Mouse (Mus musculus) forebrain, embryonic 13.5 days (tissue): ENCODE data around the gene Sfmbt2. TPM values are rescaled to one million over a fixed set of nuclear protein-coding genes. Genes with fewer than 3 reads are reported as not detected.

Experiments used
- ATAC-seq: fragments of 200-750 bp; cut with Nextera tagmentation; 2 replicates; pipeline ENCODE4 v1.8.0; 2017
- H3K27ac ChIP-seq: fragments of 300-500 bp; sonication (generic); 2 replicates; pipeline ENCODE4 v1.5.1; 2015; ENCODE audit warnings: inconsistent platforms, mild to moderate bottlenecking, moderate library complexity
- H3K27me3 ChIP-seq: fragments of 300-500 bp; sonication (generic); 2 replicates; pipeline ENCODE4 v1.6.1; 2015; ENCODE audit warnings: mild to moderate bottlenecking, inconsistent platforms
- H3K36me3 ChIP-seq: fragments of 300-500 bp; sonication (generic); 2 replicates; pipeline ENCODE4 v1.6.1; 2015; ENCODE audit warnings: mild to moderate bottlenecking, inconsistent platforms; ENCODE audit not compliant: poor library complexity, severe bottlenecking
- H3K4me1 ChIP-seq: fragments of 300-500 bp; sonication (generic); 2 replicates; pipeline ENCODE4 v1.6.1; 2015; ENCODE audit warnings: inconsistent platforms
- H3K4me2 ChIP-seq: fragments of 300-500 bp; sonication (generic); 2 replicates; pipeline ENCODE4 v1.6.1; 2015; ENCODE audit warnings: inconsistent platforms, mild to moderate bottlenecking, moderate library complexity
- H3K4me3 ChIP-seq: fragments of 300-500 bp; sonication (generic); 2 replicates; pipeline ENCODE4 v1.5.1; 2015; ENCODE audit warnings: mild to moderate bottlenecking, inconsistent platforms
- H3K9ac ChIP-seq: fragments of 300-500 bp; sonication (generic); 2 replicates; pipeline ENCODE4 v1.6.1; 2015; ENCODE audit warnings: mild to moderate bottlenecking, inconsistent platforms
- H3K9me3 ChIP-seq: fragments of 300-500 bp; sonication (generic); replicated peaks from 2 replicates; pipeline ENCODE4 v1.6.1; 2016; ENCODE audit warnings: inconsistent platforms
- WGBS: fragments of 180-500 bp; shearing (Covaris S2); methylation state at CpG from one replicate; pipeline ENCODE4 v1.1.7; 2015; 5-methylcytosine and 5-hydroxymethylcytosine counted together
- polyA plus RNA-seq: library from polyadenylated mRNA; unstranded; fragments of >200 nt; fragmentation: Nextera tagmentation; extraction: Ambion mirVana; gene quantifications from 2 replicates; pipeline ENCODE4 v1.2.1, GENCODE M21; 2015

Sfmbt2 gene
- polyA plus RNA-seq, 1 experiment from 2014 or later: 1.8 TPM

DNA sequence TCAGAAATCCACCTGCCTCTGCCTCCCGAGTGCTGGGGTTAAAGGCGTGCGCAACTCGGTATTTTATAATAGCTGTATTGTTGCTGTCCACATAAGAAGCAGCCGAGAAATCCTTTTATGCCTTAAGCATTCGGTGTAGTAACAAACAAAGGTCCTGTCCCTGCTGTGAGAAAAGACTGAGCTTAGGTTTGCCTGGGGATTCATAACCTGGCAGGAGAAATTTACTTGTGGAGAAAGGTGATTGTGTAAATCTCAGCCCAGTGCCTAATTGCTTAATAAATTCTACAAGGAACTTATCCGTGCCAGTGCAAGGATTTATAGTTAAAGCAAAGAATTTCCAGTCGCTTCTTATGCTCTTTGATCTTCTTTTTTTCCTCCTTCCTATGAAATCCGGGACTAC lies 71.5 kb downstream of the Sfmbt2 start:
- Histone ChIP-seq H3K36me3 (no peaks in the 10 kb centered on the region), H3K27me3 (no peaks in the 10 kb centered on the region), H3K9me3 (no peaks in the 10 kb centered on the region), H3K9ac (no peak overlapping the region), H3K4me2 (no peak overlapping the region), H3K27ac (no peak overlapping the region), H3K4me3 (no peak overlapping the region), H3K4me1 (peaks cover 8% of the 10 kb centered on the region)
- no peak for ATAC-seq
- 59% methylated on average over 9 of the region's 9 CpGs for WGBS

DNA sequence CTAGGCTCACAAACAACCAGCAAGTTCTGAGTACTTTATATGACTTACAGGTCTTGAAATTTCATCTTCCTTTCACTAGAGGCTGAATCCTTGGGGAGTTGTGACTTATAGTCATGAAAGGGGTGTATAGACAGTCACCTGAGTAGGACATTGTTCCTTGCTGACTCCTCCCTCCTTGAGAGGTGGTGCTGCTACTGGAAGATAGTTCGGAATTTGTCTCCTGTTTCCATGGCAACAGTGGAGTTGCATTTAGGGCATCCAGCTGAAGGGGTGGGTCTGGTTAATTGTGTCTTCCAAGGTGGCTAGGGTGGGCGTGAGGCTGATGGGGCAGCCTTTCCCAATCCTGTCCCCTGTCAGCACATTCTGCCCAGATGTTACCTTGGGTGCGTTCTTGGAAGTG lies 83.3 kb downstream of the Sfmbt2 start:
- 56% methylated on average over 3 of the region's 3 CpGs for whole genome bisulfite sequencing
- Histone ChIP-seq H3K9ac (no peak overlapping the region), H3K36me3 (no peaks in the 10 kb centered on the region), H3K4me1 (no peaks in the 10 kb centered on the region; the same call in 1 of the 2 replicates), H3K9me3 (no peaks in the 10 kb centered on the region), H3K4me2 (no peak overlapping the region), H3K4me3 (no peak overlapping the region), H3K27me3 (no peaks in the 10 kb centered on the region), H3K27ac (no peak overlapping the region)
- ATAC-seq: no peak

DNA sequence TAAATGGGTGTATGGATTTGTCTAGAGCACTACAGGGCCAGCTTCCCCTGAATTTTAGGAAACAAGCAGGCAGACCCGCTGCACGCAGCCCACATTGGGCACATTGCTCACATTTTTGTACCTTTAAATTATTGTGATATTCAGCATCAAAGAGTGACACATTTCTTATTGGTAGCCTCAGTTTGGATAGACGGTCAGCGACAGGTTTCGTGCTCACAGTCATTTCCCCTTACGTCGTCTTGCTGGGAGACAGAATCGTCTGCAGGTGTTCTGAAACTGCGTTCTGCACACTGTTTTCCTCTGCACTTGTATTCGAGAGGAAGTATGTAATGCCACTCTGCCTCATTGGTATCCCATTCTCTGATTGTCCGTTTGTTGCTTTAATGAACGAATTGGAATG lies 88.0 kb downstream of the Sfmbt2 start:
- no peak for ATAC-seq
- Histone ChIP-seq H3K4me3 (no peak overlapping the region), H3K4me2 (no peak overlapping the region), H3K27me3 (no peaks in the 10 kb centered on the region), H3K36me3 (no peaks in the 10 kb centered on the region), H3K4me1 (no peaks in the 10 kb centered on the region), H3K9me3 (no peaks in the 10 kb centered on the region), H3K27ac (no peak overlapping the region), H3K9ac (no peak overlapping the region)
- 93% methylated on average over 12 of the region's 12 CpGs for WGBS

DNA sequence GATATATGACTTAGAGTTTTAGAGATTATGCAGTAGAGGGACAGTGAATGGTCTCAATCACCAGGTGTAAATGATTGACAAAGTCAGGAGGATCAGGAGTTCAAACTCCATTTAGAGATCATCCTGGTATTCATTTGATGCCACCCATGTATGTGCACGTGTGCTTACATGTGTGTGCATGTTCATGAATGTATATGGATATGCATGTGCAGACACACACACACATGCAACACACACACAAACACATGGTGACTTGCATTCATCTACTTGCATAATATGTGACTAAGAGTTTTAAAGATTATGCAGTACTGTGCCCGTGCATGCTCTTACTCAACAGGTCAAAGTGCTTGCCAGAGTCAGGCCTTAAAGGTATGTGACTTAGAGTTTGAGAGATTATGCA lies 146.2 kb downstream of the Sfmbt2 start:
- H3K4me3 ChIP-seq: no peak overlapping the region
- H3K27me3 ChIP-seq: peaks cover 23% of the 10 kb centered on the region
- H3K9ac ChIP-seq: no peak overlapping the region
- H3K36me3 ChIP-seq: no peaks in the 10 kb centered on the region
- peaks cover 1% of the 10 kb centered on the region; the same call in 1 of the 2 replicates for H3K4me1 ChIP-seq
- H3K4me2 ChIP-seq: no peak overlapping the region
- 94% methylated on average over 2 of the region's 2 CpGs for WGBS
- H3K27ac ChIP-seq: no peak overlapping the region
- ATAC-seq: no peak
- H3K9me3 ChIP-seq: no peaks in the 10 kb centered on the region

DNA sequence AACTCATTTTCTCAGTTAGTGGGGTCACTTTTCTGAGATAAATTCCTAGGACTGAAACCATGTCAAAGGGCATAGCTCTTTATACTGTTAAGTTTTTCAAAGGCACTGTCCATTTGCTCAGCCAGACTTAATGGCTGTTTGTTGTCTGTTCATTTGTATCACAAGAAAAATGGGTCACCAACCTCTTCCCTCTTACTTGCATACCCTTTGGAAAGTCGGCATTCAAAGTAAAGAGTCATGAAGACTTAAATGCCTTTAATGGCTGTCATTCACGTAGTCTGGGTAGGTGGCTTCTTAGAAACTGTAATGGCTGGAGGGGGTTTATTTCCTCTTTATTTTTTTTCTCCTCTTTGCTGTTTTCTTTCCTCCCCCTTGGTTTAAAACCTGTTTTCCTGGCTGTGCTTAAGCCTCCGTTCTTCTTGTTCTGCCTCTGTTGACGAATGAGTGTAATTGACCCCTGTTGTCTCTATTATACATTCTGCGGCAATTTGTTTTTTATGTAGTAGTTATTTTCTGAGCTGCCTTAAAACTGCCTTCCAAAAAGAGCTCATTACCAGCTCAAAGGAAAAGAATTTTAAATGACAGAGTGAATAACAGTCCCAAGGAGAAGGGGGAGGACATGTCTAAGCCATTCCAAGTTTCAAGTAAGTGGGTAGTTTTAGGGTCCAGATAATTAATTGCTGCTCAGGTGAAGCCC lies 151.6 kb downstream of the Sfmbt2 start:
- H3K36me3 ChIP-seq: no peaks in the 10 kb centered on the region
- H3K9ac ChIP-seq: no peak overlapping the region
- H3K4me3 ChIP-seq: no peak overlapping the region
- H3K27me3 ChIP-seq: peaks cover 38% of the 10 kb centered on the region
- ATAC-seq: peak; percentile 46
- no peaks in the 10 kb centered on the region for H3K9me3 ChIP-seq
- H3K4me2 ChIP-seq: no peak overlapping the region
- H3K4me1 ChIP-seq: peaks cover 26% of the 10 kb centered on the region
- no peak overlapping the region for H3K27ac ChIP-seq
- 13% methylated on average over 5 of the region's 5 CpGs for WGBS

DNA sequence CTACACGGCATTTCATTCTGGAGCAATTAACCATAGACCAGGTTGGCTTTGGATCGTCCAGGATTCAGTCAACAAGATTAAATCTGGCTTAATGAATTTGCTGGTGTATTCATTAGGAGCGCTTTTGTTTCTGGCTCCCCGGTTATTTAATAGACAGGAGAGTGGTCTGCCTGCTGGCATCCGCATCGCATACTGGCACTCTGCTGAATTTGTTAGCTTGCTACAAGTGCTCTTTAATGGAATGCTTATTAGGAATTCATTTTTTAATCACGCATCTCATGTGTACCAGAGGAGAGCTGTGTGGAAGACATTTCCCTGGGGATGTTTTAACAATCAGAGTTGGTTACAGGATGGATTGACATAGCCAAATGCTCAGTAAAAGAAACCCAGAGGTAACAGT lies 155.3 kb downstream of the Sfmbt2 start:
- ATAC-seq: peak; percentile 86
- Histone ChIP-seq H3K36me3 (no peaks in the 10 kb centered on the region), H3K9me3 (no peaks in the 10 kb centered on the region), H3K27ac (no peak overlapping the region), H3K9ac (no peak overlapping the region), H3K27me3 (peaks cover 19% of the 10 kb centered on the region), H3K4me2 (no peak overlapping the region), H3K4me3 (no peak overlapping the region), H3K4me1 (peaks cover 26% of the 10 kb centered on the region)
- WGBS: 18% methylated on average over 7 of the region's 7 CpGs

DNA sequence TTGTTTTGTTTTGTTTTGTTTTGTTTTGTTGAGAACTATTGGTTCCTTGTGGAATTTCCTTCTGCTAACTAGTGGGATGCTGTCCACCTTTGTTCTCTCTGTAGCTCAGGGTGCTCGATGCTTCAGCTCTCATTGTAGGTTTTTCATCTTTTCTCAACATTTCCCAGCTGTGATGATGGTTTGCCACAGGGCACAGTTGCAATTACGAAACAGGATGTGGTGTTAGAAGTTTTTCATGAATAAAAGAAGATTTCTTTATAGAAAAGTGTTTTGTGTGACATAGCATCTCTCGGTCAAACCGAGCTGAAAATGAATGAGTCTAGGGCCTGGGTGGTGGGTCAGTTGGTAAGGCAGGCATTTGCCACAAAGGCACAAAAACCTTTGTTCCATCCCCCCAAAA lies 171.5 kb downstream of the Sfmbt2 start:
- ATAC-seq: no peak
- Histone ChIP-seq H3K4me3 (no peak overlapping the region), H3K27ac (no peak overlapping the region), H3K9me3 (no peaks in the 10 kb centered on the region), H3K4me2 (no peak overlapping the region), H3K36me3 (no peaks in the 10 kb centered on the region), H3K27me3 (no peaks in the 10 kb centered on the region), H3K4me1 (no peaks in the 10 kb centered on the region), H3K9ac (no peak overlapping the region)
- WGBS: 88% methylated on average over 4 of the region's 4 CpGs

DNA sequence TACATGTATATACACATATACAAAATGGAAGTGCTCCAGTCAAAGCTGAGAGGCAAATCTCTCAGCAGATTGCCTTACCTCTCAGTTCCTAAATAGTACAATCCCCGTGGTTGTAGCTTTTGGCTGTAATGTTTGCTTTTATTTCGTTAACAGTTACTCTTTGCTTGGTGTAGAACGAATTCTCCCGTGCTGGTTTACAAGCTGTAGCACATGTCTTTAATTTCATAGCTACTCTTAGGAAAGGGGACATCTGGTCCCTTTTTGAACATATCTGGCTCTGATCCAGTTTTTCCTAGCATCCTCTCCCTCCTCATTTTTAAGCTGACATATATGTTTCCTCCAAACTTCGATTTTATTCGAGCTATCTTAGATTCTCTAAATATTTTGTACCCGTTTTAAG lies 172.1 kb downstream of the Sfmbt2 start:
- Histone ChIP-seq H3K9ac (no peak overlapping the region), H3K9me3 (no peaks in the 10 kb centered on the region), H3K27me3 (no peaks in the 10 kb centered on the region), H3K4me1 (no peaks in the 10 kb centered on the region), H3K4me3 (no peak overlapping the region), H3K27ac (no peak overlapping the region), H3K36me3 (no peaks in the 10 kb centered on the region), H3K4me2 (no peak overlapping the region)
- ATAC-seq: no peak
- WGBS: 81% methylated on average over 7 of the region's 7 CpGs

DNA sequence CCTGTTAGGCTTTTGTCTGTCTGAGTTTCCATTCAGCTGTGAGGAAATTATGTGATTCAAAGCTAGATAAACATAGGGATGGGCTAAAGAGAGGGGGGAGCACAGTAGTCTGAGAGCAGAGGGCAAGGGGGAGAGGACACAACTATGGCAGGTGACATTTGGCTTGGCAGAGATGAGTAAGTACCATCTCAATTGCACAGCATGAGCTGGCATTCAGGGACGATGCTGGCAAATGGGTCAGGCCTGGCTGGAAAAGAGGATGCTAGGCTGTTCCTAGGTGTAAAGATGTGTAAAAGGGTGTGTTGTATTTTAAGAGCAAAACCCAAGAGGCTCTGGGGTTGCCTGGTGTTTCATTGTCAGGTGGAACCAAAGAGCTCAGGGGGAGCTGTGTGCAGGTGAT lies 188.5 kb downstream of the Sfmbt2 start:
- H3K27me3 ChIP-seq: no peaks in the 10 kb centered on the region
- H3K4me2 ChIP-seq: no peak overlapping the region
- H3K9ac ChIP-seq: no peak overlapping the region
- no peaks in the 10 kb centered on the region for H3K36me3 ChIP-seq
- no peak for ATAC-seq
- H3K4me1 ChIP-seq: no peaks in the 10 kb centered on the region
- no peak overlapping the region for H3K27ac ChIP-seq
- H3K9me3 ChIP-seq: no peaks in the 10 kb centered on the region
- no peak overlapping the region for H3K4me3 ChIP-seq
- WGBS: 64% methylated on average over 1 of the region's 1 CpGs

DNA sequence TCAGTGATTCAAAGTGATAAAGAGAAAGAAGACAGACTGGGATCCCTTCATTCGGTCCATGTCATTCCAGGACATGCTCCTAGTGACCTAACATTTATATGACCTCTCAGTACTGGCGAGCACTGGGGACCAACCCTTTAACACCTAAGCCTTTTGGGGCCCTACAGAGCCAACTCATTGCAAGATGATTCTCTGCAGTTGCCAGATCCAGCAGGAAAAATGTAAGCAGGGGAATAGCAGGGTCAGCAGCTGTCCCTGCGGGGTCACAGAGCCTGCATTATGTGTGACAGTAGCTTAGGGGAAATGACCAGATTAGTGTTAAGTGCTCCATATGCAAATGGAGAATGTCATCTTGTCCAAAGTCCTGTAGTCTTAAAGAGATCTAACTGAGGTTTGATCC lies 195.2 kb downstream of the Sfmbt2 start:
- no peaks in the 10 kb centered on the region for H3K27me3 ChIP-seq
- H3K4me2 ChIP-seq: no peak overlapping the region
- no peaks in the 10 kb centered on the region for H3K9me3 ChIP-seq
- H3K9ac ChIP-seq: no peak overlapping the region
- WGBS: 88% methylated on average over 3 of the region's 3 CpGs
- no peak overlapping the region for H3K4me3 ChIP-seq
- H3K4me1 ChIP-seq: no peaks in the 10 kb centered on the region
- no peak overlapping the region for H3K27ac ChIP-seq
- no peak for ATAC-seq
- H3K36me3 ChIP-seq: no peaks in the 10 kb centered on the region

DNA sequence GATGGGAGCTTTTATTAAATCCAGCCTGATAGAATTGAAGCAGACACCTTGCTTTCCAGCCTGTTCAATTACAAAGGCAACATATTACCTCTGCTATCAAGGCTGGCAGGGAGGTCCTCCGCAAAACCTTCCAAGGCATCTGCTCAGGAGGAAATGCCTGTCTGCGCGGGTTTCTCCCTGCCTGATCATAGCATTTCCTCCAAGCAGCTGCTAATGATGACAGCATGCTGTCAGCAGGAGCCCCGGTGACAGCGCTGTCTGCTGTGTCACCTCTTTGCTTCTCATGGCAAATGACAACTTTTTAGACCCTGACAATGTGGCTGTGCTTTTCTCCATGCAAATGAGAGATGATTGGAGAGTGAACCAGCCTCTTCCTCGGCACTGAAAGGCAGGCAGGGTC lies 199.1 kb downstream of the Sfmbt2 start:
- no peak overlapping the region for H3K4me3 ChIP-seq
- H3K9me3 ChIP-seq: no peaks in the 10 kb centered on the region
- no peaks in the 10 kb centered on the region for H3K27me3 ChIP-seq
- no peak overlapping the region for H3K4me2 ChIP-seq
- H3K9ac ChIP-seq: no peak overlapping the region
- peak; percentile 63 for ATAC-seq
- 55% methylated on average over 6 of the region's 6 CpGs for WGBS
- no peak overlapping the region for H3K27ac ChIP-seq
- no peaks in the 10 kb centered on the region for H3K4me1 ChIP-seq
- H3K36me3 ChIP-seq: no peaks in the 10 kb centered on the region

DNA sequence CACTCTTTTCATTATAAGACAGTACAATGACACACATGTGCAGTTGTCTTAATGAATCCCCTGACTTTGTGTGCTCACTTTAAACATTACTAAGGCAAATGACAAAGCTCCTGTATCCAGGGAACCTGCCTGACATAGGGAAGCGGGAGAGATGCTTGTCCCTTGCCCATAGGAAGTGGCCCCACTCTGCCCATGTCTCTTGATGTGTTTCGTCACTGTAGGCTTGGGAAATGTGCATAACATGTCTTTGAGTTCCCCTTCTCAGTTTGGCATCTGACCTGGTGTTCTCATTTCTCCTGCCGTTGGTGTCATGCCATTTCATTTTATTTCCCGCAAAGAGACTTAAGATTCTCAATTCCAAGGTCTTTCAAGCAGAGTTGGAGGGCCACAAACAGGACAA lies 202.0 kb downstream of the Sfmbt2 start:
- Histone ChIP-seq H3K4me3 (no peak overlapping the region), H3K27ac (no peak overlapping the region), H3K36me3 (no peaks in the 10 kb centered on the region), H3K4me2 (no peak overlapping the region), H3K27me3 (no peaks in the 10 kb centered on the region), H3K9me3 (no peaks in the 10 kb centered on the region), H3K9ac (no peak overlapping the region), H3K4me1 (no peaks in the 10 kb centered on the region)
- no peak for ATAC-seq
- WGBS: 90% methylated on average over 4 of the region's 4 CpGs
